Mouse (Mus musculus): ENCODE measurements at regions not wholly inside any gene's neighbourhood (a gene's known extent, or its start where the extent isn't known, plus 50 kb on each side); places are given as distances from the start of the nearest gene placed in this dataset.

- peaks cover 2% of the 10 kb centered on the region; the same call in 1 of the 2 replicates for H3K4me1 ChIP-seq (ENCODE audit: control insufficient read depth, insufficient read depth, low read length)
- no peak for TF ChIP-seq POLR2A (IDR thresholded peaks at IDR 0.05; ENCODE audit: insufficient read depth, low read depth, low read length)
- no peak for TF ChIP-seq CTCF (IDR thresholded peaks at IDR 0.05; ENCODE audit: insufficient read depth, low read depth, low read length)
- H3K27ac ChIP-seq (ENCODE audit: insufficient read depth, low read depth, low read length), result no peak overlapping the region
- no peak overlapping the region for H3K4me3 ChIP-seq (ENCODE audit: insufficient read depth, low read depth, low read length)
- WGBS, result 91% methylated on average over 4 of the region's 4 CpGs
Measured at GRCm38 (mm10) chr2:179263888-179264287, 178.3 kb upstream of the Cdh4 start.

GRCm38 (mm10) chr2:179265436-179265835 is 176.8 kb upstream of the Cdh4 start:
- TF ChIP-seq CTCF (IDR thresholded peaks at IDR 0.05; ENCODE audit: insufficient read depth, low read depth, low read length), result no peak
- TF ChIP-seq POLR2A (IDR thresholded peaks at IDR 0.05; ENCODE audit: insufficient read depth, low read depth, low read length), result no peak
- H3K4me1 ChIP-seq (ENCODE audit: control insufficient read depth, insufficient read depth, low read length), result peaks cover 2% of the 10 kb centered on the region; the same call in 1 of the 2 replicates
- no peak overlapping the region for H3K27ac ChIP-seq (ENCODE audit: insufficient read depth, low read depth, low read length)
- WGBS, result 49% methylated on average over 5 of the region's 5 CpGs
- no peak overlapping the region for H3K4me3 ChIP-seq (ENCODE audit: insufficient read depth, low read depth, low read length)

- no peak for TF ChIP-seq POLR2A (IDR thresholded peaks at IDR 0.05; ENCODE audit: insufficient read depth, low read depth, low read length)
- TF ChIP-seq CTCF (IDR thresholded peaks at IDR 0.05; ENCODE audit: insufficient read depth, low read depth, low read length), result no peak
- 74% methylated on average over 15 of the region's 15 CpGs for WGBS
- H3K27ac ChIP-seq (ENCODE audit: insufficient read depth, low read depth, low read length), result no peak overlapping the region
Measured at GRCm38 (mm10) chr2:179277204-179277886, 164.9 kb upstream of the Cdh4 start.

GRCm38 (mm10) chr2:179277887-179278282 is 164.3 kb upstream of the Cdh4 start:
- H3K4me1 ChIP-seq (ENCODE audit: control insufficient read depth, insufficient read depth, low read length), result no peaks in the 10 kb centered on the region
- TF ChIP-seq POLR2A (IDR thresholded peaks at IDR 0.05; ENCODE audit: insufficient read depth, low read depth, low read length) (no peak), CTCF (IDR thresholded peaks at IDR 0.05; ENCODE audit: insufficient read depth, low read depth, low read length) (no peak)
- no peak overlapping the region for H3K27ac ChIP-seq (ENCODE audit: insufficient read depth, low read depth, low read length)
- no peak overlapping the region for H3K4me3 ChIP-seq (ENCODE audit: insufficient read depth, low read depth, low read length)
- WGBS, result 82% methylated on average over 4 of the region's 4 CpGs

More at GRCm38 (mm10) chr2:179277204-179277886, 164.9 kb upstream of the Cdh4 start:
- H3K4me3 ChIP-seq (ENCODE audit: insufficient read depth, low read depth, low read length), result no peak overlapping the region
- H3K4me1 ChIP-seq (ENCODE audit: control insufficient read depth, insufficient read depth, low read length), result no peaks in the 10 kb centered on the region

- WGBS, result 75% methylated on average over 6 of the region's 6 CpGs
- TF ChIP-seq POLR2A (IDR thresholded peaks at IDR 0.05; ENCODE audit: insufficient read depth, low read depth, low read length) (no peak), CTCF (IDR thresholded peaks at IDR 0.05; ENCODE audit: insufficient read depth, low read depth, low read length) (no peak)
- Histone ChIP-seq H3K4me3 (ENCODE audit: insufficient read depth, low read depth, low read length) (no peak overlapping the region), H3K27ac (ENCODE audit: insufficient read depth, low read depth, low read length) (no peak overlapping the region), H3K4me1 (ENCODE audit: control insufficient read depth, insufficient read depth, low read length) (no peaks in the 10 kb centered on the region)
Measured at GRCm38 (mm10) chr2:179282276-179282675, 160.0 kb upstream of the Cdh4 start.

GRCm38 (mm10) chr2:179290394-179290793 is 151.8 kb upstream of the Cdh4 start:
- Histone ChIP-seq H3K4me3 (ENCODE audit: insufficient read depth, low read depth, low read length) (no peak overlapping the region), H3K27ac (ENCODE audit: insufficient read depth, low read depth, low read length) (no peak overlapping the region), H3K4me1 (ENCODE audit: control insufficient read depth, insufficient read depth, low read length) (peaks cover 7% of the 10 kb centered on the region; the same call in 1 of the 2 replicates)
- TF ChIP-seq POLR2A (IDR thresholded peaks at IDR 0.05; ENCODE audit: insufficient read depth, low read depth, low read length) (no peak), CTCF (IDR thresholded peaks at IDR 0.05; ENCODE audit: insufficient read depth, low read depth, low read length) (no peak)
- WGBS, result 32% methylated on average over 5 of the region's 5 CpGs

GRCm38 (mm10) chr2:179291046-179291563 is 151.1 kb upstream of the Cdh4 start:
- Histone ChIP-seq H3K4me3 (ENCODE audit: insufficient read depth, low read depth, low read length) (no peak overlapping the region), H3K27ac (ENCODE audit: insufficient read depth, low read depth, low read length) (no peak overlapping the region), H3K4me1 (ENCODE audit: control insufficient read depth, insufficient read depth, low read length) (peaks cover 7% of the 10 kb centered on the region; the same call in 1 of the 2 replicates)
- TF ChIP-seq POLR2A (IDR thresholded peaks at IDR 0.05; ENCODE audit: insufficient read depth, low read depth, low read length) (no peak), CTCF (IDR thresholded peaks at IDR 0.05; ENCODE audit: insufficient read depth, low read depth, low read length) (no peak)
- WGBS, result 83% methylated on average over 1 of the region's 1 CpGs

GRCm38 (mm10) chr2:179291958-179292357 is 150.3 kb upstream of the Cdh4 start:
- Histone ChIP-seq H3K4me1 (ENCODE audit: control insufficient read depth, insufficient read depth, low read length) (peaks cover 7% of the 10 kb centered on the region; the same call in 1 of the 2 replicates), H3K4me3 (ENCODE audit: insufficient read depth, low read depth, low read length) (no peak overlapping the region), H3K27ac (ENCODE audit: insufficient read depth, low read depth, low read length) (no peak overlapping the region)
- TF ChIP-seq CTCF (IDR thresholded peaks at IDR 0.05; ENCODE audit: insufficient read depth, low read depth, low read length) (no peak), POLR2A (IDR thresholded peaks at IDR 0.05; ENCODE audit: insufficient read depth, low read depth, low read length) (no peak)
- WGBS, result 90% methylated on average over 8 of the region's 8 CpGs

GRCm38 (mm10) chr2:179292566-179292965 is 149.7 kb upstream of the Cdh4 start:
- WGBS, result 68% methylated on average over 4 of the region's 4 CpGs
- TF ChIP-seq POLR2A (IDR thresholded peaks at IDR 0.05; ENCODE audit: insufficient read depth, low read depth, low read length), result no peak
- no peak for TF ChIP-seq CTCF (IDR thresholded peaks at IDR 0.05; ENCODE audit: insufficient read depth, low read depth, low read length)

More at GRCm38 (mm10) chr2:179292566-179292965, 149.7 kb upstream of the Cdh4 start:
- no peak overlapping the region for H3K27ac ChIP-seq (ENCODE audit: insufficient read depth, low read depth, low read length)
- no peak overlapping the region for H3K4me3 ChIP-seq (ENCODE audit: insufficient read depth, low read depth, low read length)
- peaks cover 7% of the 10 kb centered on the region; the same call in 1 of the 2 replicates for H3K4me1 ChIP-seq (ENCODE audit: control insufficient read depth, insufficient read depth, low read length)
